Mouse (Mus musculus) stomach, embryonic 14.5 days (tissue): ENCODE results near the gene Gm10318. TPM values are rescaled to one million over a fixed set of nuclear protein-coding genes. Genes with fewer than 3 reads are reported as not detected.

Experiments used
- ATAC-seq: fragments of 200-750 bp; cut with Nextera tagmentation; 2 replicates; pipeline ENCODE4 v1.8.0; 2017; ENCODE audit warnings: low read depth, moderate TSS enrichment; ENCODE audit not compliant: insufficient number of reproducible peaks, insufficient read depth, low FRiP score
- H3K27ac ChIP-seq: fragments of 300-500 bp; sonication (generic); 2 replicates; pipeline ENCODE4 v1.5.1; 2014; ENCODE audit warnings: mild to moderate bottlenecking, low read length, moderate library complexity, mixed read lengths
- H3K27me3 ChIP-seq: fragments of 300-500 bp; sonication (generic); 2 replicates; pipeline ENCODE4 v1.6.1; 2014; ENCODE audit warnings: low read length, control low read depth, mixed read lengths; ENCODE audit not compliant: control insufficient read depth, insufficient read depth
- H3K36me3 ChIP-seq: fragments of 300-500 bp; sonication (generic); 2 replicates; pipeline ENCODE4 v1.6.1; 2014; ENCODE audit warnings: mild to moderate bottlenecking, control low read depth, low read length, moderate library complexity, mixed read lengths; ENCODE audit not compliant: control insufficient read depth, insufficient read depth
- H3K4me1 ChIP-seq: fragments of 300-500 bp; sonication (generic); 2 replicates; pipeline ENCODE4 v1.6.1; 2014; ENCODE audit warnings: low read length, control low read depth, mixed read lengths; ENCODE audit not compliant: control insufficient read depth, insufficient read depth
- H3K4me2 ChIP-seq: fragments of 300-500 bp; sonication (generic); replicated peaks from 2 replicates; pipeline ENCODE4 v1.6.1; 2014; ENCODE audit warnings: low read depth, low read length, control low read depth
- H3K4me3 ChIP-seq: fragments of 300-500 bp; sonication (generic); 2 replicates; pipeline ENCODE4 v1.5.1; 2014; ENCODE audit warnings: low read depth, low read length, control low read depth
- H3K9ac ChIP-seq: fragments of 300-500 bp; sonication (generic); replicated peaks from 2 replicates; pipeline ENCODE4 v1.6.1; 2014; ENCODE audit warnings: low read depth, mild to moderate bottlenecking, control low read depth, low read length, moderate library complexity, mixed read lengths
- H3K9me3 ChIP-seq: fragments of 300-500 bp; sonication (generic); 2 replicates; pipeline ENCODE4 v1.6.1; 2016; ENCODE audit warnings: low read depth, low read length, control low read depth; ENCODE audit not compliant: control insufficient read depth
- WGBS: fragments of 180-500 bp; shearing (Covaris S2); extraction: QIAGEN DNeasy Blood & Tissue Kit; methylation state at CpG from one replicate; pipeline ENCODE4 v1.1.7; 2014; 5-methylcytosine and 5-hydroxymethylcytosine counted together
- polyA plus RNA-seq: library from polyadenylated mRNA; unstranded; fragments of >200 nt; fragmentation: Nextera tagmentation; extraction: Ambion mirVana; gene quantifications from 2 replicates; pipeline ENCODE4 v1.2.1, GENCODE M21; 2014

The Gm10318 gene
- polyA plus RNA-seq, 1 experiment from 2014 or later, result not detected

- Histone ChIP-seq H3K27me3 (no peaks in the 10 kb centered on the region), H3K4me2 (no peak overlapping the region), H3K27ac (no peak overlapping the region), H3K4me3 (no peak overlapping the region), H3K9me3 (no peaks in the 10 kb centered on the region), H3K4me1 (no peaks in the 10 kb centered on the region), H3K9ac (no peak overlapping the region), H3K36me3 (no peaks in the 10 kb centered on the region)
- no peak for ATAC-seq
- 88% methylated on average over 7 of the region's 7 CpGs for WGBS
These were observed 17.0 kb downstream of the Gm10318 start for GRCm38 (mm10) chr10:77869651-77870050.

- H3K27ac ChIP-seq, result no peak overlapping the region
- 68% methylated on average over 6 of the region's 6 CpGs for WGBS
- no peaks in the 10 kb centered on the region for H3K9me3 ChIP-seq
- no peak for ATAC-seq
- no peak overlapping the region for H3K9ac ChIP-seq
- no peaks in the 10 kb centered on the region for H3K36me3 ChIP-seq
- no peaks in the 10 kb centered on the region for H3K27me3 ChIP-seq
- no peak overlapping the region for H3K4me2 ChIP-seq
- H3K4me3 ChIP-seq, result no peak overlapping the region
- no peaks in the 10 kb centered on the region for H3K4me1 ChIP-seq
These were observed 26.3 kb downstream of the Gm10318 start for GRCm38 (mm10) chr10:77878985-77879384.

GRCm38 (mm10) chr10:77880305-77880704 lies 27.6 kb downstream of the Gm10318 start:
- H3K9ac ChIP-seq, result no peak overlapping the region
- no peak overlapping the region for H3K27ac ChIP-seq
- no peaks in the 10 kb centered on the region for H3K4me1 ChIP-seq
- no peaks in the 10 kb centered on the region for H3K9me3 ChIP-seq
- no peak overlapping the region for H3K4me2 ChIP-seq
- H3K4me3 ChIP-seq, result no peak overlapping the region
- no peaks in the 10 kb centered on the region for H3K36me3 ChIP-seq
- H3K27me3 ChIP-seq, result no peaks in the 10 kb centered on the region
- ATAC-seq, result no peak
- 65% methylated on average over 3 of the region's 3 CpGs for WGBS

GRCm38 (mm10) chr10:77882553-77882952 lies 29.9 kb downstream of the Gm10318 start:
- ATAC-seq, result no peak
- Histone ChIP-seq H3K4me2 (no peak overlapping the region), H3K27me3 (no peaks in the 10 kb centered on the region), H3K36me3 (no peaks in the 10 kb centered on the region), H3K9ac (no peak overlapping the region), H3K4me1 (no peaks in the 10 kb centered on the region), H3K9me3 (no peaks in the 10 kb centered on the region), H3K4me3 (no peak overlapping the region), H3K27ac (no peak overlapping the region)
- WGBS, result 87% methylated on average over 5 of the region's 5 CpGs

GRCm38 (mm10) chr10:77886007-77886747 lies 33.5 kb downstream of the Gm10318 start:
- Histone ChIP-seq H3K9ac (no peak overlapping the region), H3K27ac (no peak overlapping the region), H3K4me3 (no peak overlapping the region), H3K4me2 (no peak overlapping the region), H3K36me3 (no peaks in the 10 kb centered on the region), H3K9me3 (no peaks in the 10 kb centered on the region), H3K27me3 (no peaks in the 10 kb centered on the region), H3K4me1 (no peaks in the 10 kb centered on the region)
- 42% methylated on average over 12 of the region's 12 CpGs for WGBS
- no peak for ATAC-seq

- no peak overlapping the region for H3K4me3 ChIP-seq
- H3K4me2 ChIP-seq, result no peak overlapping the region
- H3K9ac ChIP-seq, result no peak overlapping the region
- no peaks in the 10 kb centered on the region for H3K4me1 ChIP-seq
- 0 out of 2 replicates have a peak, but pooled peaks have one; percentile 21 for ATAC-seq
- H3K36me3 ChIP-seq, result no peaks in the 10 kb centered on the region
- 83% methylated on average over 8 of the region's 8 CpGs for WGBS
- H3K27me3 ChIP-seq, result no peaks in the 10 kb centered on the region
- no peak overlapping the region for H3K27ac ChIP-seq
- H3K9me3 ChIP-seq, result no peaks in the 10 kb centered on the region
These were observed 38.4 kb downstream of the Gm10318 start for GRCm38 (mm10) chr10:77890987-77891565.

- Histone ChIP-seq H3K4me2 (no peak overlapping the region), H3K27me3 (no peaks in the 10 kb centered on the region), H3K9me3 (no peaks in the 10 kb centered on the region), H3K4me3 (no peak overlapping the region), H3K36me3 (no peaks in the 10 kb centered on the region), H3K9ac (no peak overlapping the region), H3K4me1 (no peaks in the 10 kb centered on the region), H3K27ac (no peak overlapping the region)
- no peak for ATAC-seq
- WGBS, result 49% methylated on average over 5 of the region's 5 CpGs
These were observed 42.9 kb downstream of the Gm10318 start for GRCm38 (mm10) chr10:77895562-77895961.

GRCm38 (mm10) chr10:77900126-77900525 lies 47.5 kb downstream of the Gm10318 start:
- ATAC-seq, result no peak
- H3K9ac ChIP-seq, result no peak overlapping the region
- no peak overlapping the region for H3K4me2 ChIP-seq
- 76% methylated on average over 7 of the region's 7 CpGs for WGBS
- H3K36me3 ChIP-seq, result no peaks in the 10 kb centered on the region
- H3K4me1 ChIP-seq, result no peaks in the 10 kb centered on the region
- no peaks in the 10 kb centered on the region for H3K9me3 ChIP-seq
- no peak overlapping the region for H3K27ac ChIP-seq
- H3K4me3 ChIP-seq, result no peak overlapping the region
- H3K27me3 ChIP-seq, result no peaks in the 10 kb centered on the region
